Mouse (Mus musculus): ENCODE results near the gene Gm42878.

DNA sequence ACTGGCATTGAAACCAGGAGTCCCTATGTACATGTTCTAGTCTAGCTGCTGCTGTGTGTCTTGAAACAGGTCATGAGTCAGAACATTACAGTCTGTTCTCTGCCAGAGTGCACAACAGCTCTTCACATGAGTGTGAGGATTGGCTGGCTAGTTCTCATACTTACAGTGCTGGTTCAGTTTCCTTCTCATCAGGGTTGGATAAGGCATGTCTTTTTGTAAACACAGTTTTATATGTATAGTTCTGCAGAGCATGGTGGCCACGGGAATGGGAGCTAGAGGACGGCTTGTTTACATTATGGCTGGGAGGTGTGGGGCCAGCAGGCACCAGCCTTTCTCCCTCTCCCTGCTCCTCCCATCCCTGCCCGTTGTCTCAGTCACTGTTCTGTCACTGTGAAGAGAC is 75.7 kb downstream of the Gm42878 start:
- TF ChIP-seq CTCF (IDR thresholded peaks at IDR 0.05; ENCODE audit: borderline replicate concordance, control insufficient read depth, extremely low read depth, insufficient read depth, low read length, poor library complexity) (no peak), POLR2A (IDR thresholded peaks at IDR 0.05; ENCODE audit: control insufficient read depth, extremely low read depth, insufficient read depth, low read length, poor library complexity) (no peak)
